Mouse (Mus musculus) heart, adult 2 months (tissue): ENCODE measurements at regions not wholly inside any gene's neighbourhood (a gene's known extent, or its start where the extent isn't known, plus 50 kb on each side); places are given as distances from the start of the nearest gene placed in this dataset.

Experiments
- CTCF ChIP-seq: fragments of 200-600 bp; IDR thresholded peaks from 2 replicates; pipeline ENCODE4 v1.8.1; 2022; ENCODE audit warnings: antibody characterized with exemption, mild to moderate bottlenecking, moderate library complexity
- POLR2A ChIP-seq: fragments of 200-500 bp; IDR thresholded peaks from 2 replicates; pipeline ENCODE4 v1.6.1; 2011; ENCODE audit warnings: mild to moderate bottlenecking, low read depth, low read length, control low read depth; ENCODE audit not compliant: insufficient read depth

DNA sequence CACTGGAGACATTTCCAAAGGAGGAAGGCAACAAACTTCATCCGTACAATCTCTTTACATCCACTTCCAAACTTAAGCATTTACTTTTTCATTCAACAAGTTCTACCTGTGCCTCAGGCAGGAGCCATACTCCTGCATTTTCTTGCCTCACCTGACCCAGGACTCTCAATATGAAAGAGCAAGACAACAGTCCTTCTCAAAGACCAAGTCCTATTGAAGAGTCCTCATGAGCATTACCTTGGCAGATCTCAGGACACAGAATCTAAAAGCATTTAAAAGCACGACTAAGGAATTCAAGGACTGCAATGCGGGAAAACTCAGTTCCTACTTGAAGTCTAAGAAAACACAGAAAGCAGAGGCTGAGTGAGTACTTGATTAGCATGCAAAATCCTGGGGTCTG is 286.5 kb downstream of the Kcnrg start:
- TF ChIP-seq CTCF (no peak), POLR2A (no peak)
